Mouse (Mus musculus) ES-E14 (cell line): ENCODE measurements around the gene Nectin1. TPM values are rescaled to one million over a fixed set of nuclear protein-coding genes. Genes with fewer than 3 reads are reported as not detected.

ENCODE experiments used
- DNase-seq: peaks from one replicate; pipeline ENCODE4 v3.0.0-alpha.2; 2013; ENCODE audit warnings: low read depth, low spot score
- H3K27ac ChIP-seq: 2 replicates; pipeline ENCODE4 v1.5.1; 2012; ENCODE audit warnings: low read depth, mild to moderate bottlenecking, low read length, moderate library complexity, mixed read lengths; ENCODE audit not compliant: poor library complexity, insufficient read depth, severe bottlenecking
- H3K36me3 ChIP-seq: 2 replicates; pipeline ENCODE4 v1.6.1; 2012; ENCODE audit warnings: mild to moderate bottlenecking, low read length, moderate library complexity, mixed read lengths; ENCODE audit not compliant: control insufficient read depth, poor library complexity, insufficient read depth, severe bottlenecking
- H3K4me1 ChIP-seq, 2 experiments: fragments of 150-350 bp in 1 of 2; sonication (generic) in 1 of 2; 2 replicates each; pipeline ENCODE4 v1.6.1; 2012; ENCODE audit warnings: low read length in 2 of 2, mild to moderate bottlenecking in 1 of 2, mixed read lengths in 1 of 2; ENCODE audit not compliant: control insufficient read depth in 2 of 2, insufficient read depth in 2 of 2, poor library complexity in 1 of 2
- H3K4me3 ChIP-seq, 2 experiments: fragments of 150-350 bp in 1 of 2; sonication (generic) in 1 of 2; 2 replicates each; pipeline ENCODE4 v1.5.1; 2012; ENCODE audit warnings: low read length in 2 of 2, low read depth in 1 of 2, mild to moderate bottlenecking in 1 of 2, mixed read lengths in 1 of 2; ENCODE audit not compliant: insufficient read depth in 1 of 2, poor library complexity in 1 of 2, severe bottlenecking in 1 of 2
- H3K9ac ChIP-seq: 2 replicates; pipeline ENCODE4 v1.6.1; 2012; ENCODE audit warnings: low read depth, mild to moderate bottlenecking, low read length, mixed read lengths; ENCODE audit not compliant: poor library complexity, insufficient read depth, severe bottlenecking
- H3K9me3 ChIP-seq: fragments of 150-350 bp; sonication (generic); 2 replicates; pipeline ENCODE4 v1.6.1; 2012; ENCODE audit warnings: low read depth, mild to moderate bottlenecking, low read length; ENCODE audit not compliant: control insufficient read depth, insufficient read depth
- CHD2 ChIP-seq: IDR thresholded peaks from 2 replicates; pipeline ENCODE4 v1.6.1; 2014; ENCODE audit warnings: mild to moderate bottlenecking, low read depth, low read length, inconsistent platforms
- HCFC1 ChIP-seq: IDR thresholded peaks from 2 replicates; pipeline ENCODE4 v1.6.1; 2012; ENCODE audit warnings: low read length, inconsistent platforms, borderline replicate concordance; ENCODE audit not compliant: insufficient read depth
- MAFK ChIP-seq: IDR thresholded peaks from 2 replicates; pipeline ENCODE4 v1.6.1; 2014; ENCODE audit warnings: mild to moderate bottlenecking, low read depth, low read length, inconsistent platforms; ENCODE audit not compliant: insufficient read depth
- ZC3H11A ChIP-seq: IDR thresholded peaks from 2 replicates; pipeline ENCODE4 v1.6.1; 2012; ENCODE audit warnings: low read depth, mild to moderate bottlenecking, inconsistent platforms, low read length, borderline replicate concordance
- ZNF384 ChIP-seq: IDR thresholded peaks from 2 replicates; pipeline ENCODE4 v1.6.1; 2012; ENCODE audit warnings: low read depth, low read length, inconsistent platforms
- in situ Hi-C, 2 experiments: fragments of 600-800 bp; cut with MboI; formaldehyde crosslinking; loops; one replicate each; pipeline ENCODE4 v1.15.1; 2025; ENCODE audit warnings: low sequenced_read_pairs in 2 of 2, inconsistent platforms in 1 of 2; ENCODE audit not compliant: unreplicated experiment in 2 of 2
- total RNA-seq: library from RNA; depleted of rRNA; stranded (reverse); fragments of 300-350 nt; gene quantifications from 2 replicates; pipeline ENCODE4 v1.2.3, GENCODE M21; 2012

The Nectin1 gene
- total RNA-seq, 1 experiment: 12.9 TPM

DNA sequence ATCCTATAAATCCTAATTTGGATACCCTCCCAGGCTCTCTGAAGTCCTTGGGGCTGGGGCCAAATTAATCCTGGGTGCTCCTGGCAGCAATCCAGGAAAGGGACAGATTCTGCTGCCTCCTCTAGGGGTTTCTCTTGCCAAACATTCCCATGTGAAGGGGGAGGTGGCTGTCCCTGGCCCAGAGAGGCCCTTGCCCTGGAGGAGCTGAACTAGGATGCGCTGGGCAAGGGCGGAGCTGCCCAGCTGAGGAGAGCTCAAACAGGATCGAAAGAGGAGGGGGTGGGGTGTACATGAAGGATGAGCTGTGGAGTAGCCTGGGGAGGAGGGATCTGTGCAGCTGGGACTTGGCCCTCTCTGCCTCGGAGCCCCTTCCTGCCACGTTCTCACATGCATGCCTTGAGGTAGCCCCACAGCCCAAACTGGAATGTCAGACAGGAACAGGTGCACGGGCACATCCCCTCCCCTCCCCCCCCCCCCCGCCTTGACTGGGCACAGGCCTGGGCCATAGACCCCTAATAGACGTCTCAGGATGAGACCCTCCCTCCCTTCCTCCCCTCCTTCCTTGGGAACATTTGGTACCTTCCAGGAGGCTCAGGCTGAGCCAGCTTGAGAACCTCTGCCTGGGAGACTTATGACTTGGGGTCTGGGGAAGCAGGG is 99.3 kb downstream of the Nectin1 start:
- Histone ChIP-seq H3K4me1 (peaks cover 6 to 23% of the 10 kb centered on the region in 2 experiments; a peak in 3 of 4 replicates), H3K9ac (no peak overlapping the region), H3K9me3 (no peaks in the 10 kb centered on the region), H3K4me3 (no peak overlapping the region; a peak in 1 of 4 replicates), H3K36me3 (no peaks in the 10 kb centered on the region), H3K27ac (no peak overlapping the region)
- DNase-seq: no peak
- no peak for TF ChIP-seq HCFC1
- in situ Hi-C loops: no loop called here

DNA sequence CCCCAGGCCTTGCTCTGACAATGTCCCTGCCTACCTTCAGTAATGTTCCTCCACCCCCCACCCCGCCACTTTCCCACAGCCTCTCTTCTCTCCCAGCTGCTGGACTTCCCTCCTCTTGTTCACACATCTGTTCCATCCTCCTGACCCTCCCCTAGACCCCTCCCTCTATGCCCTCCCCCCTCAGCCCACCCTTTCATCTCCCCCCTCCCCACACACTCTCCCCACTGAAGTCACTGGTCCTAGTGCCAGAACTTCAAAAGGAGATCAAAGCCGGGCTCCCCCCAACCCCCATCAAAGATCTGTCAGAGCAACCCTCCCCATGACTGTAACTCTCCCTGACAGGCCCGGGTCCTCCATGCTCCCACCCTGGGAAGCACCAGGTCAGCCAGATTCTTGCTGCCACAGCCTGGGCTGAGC is 99.9 kb downstream of the Nectin1 start:
- in situ Hi-C loops: no loop called here
- Histone ChIP-seq H3K4me3 (no peak overlapping the region), H3K9ac (no peak overlapping the region), H3K36me3 (no peaks in the 10 kb centered on the region), H3K4me1 (peaks cover 6 to 23% of the 10 kb centered on the region in 2 experiments; a peak in 3 of 4 replicates), H3K9me3 (no peaks in the 10 kb centered on the region), H3K27ac (no peak overlapping the region)
- TF ChIP-seq HCFC1 (no peak), ZNF384 (no peak), CHD2 (no peak), ZC3H11A (no peak), MAFK (no peak)
- no peak for DNase-seq

DNA sequence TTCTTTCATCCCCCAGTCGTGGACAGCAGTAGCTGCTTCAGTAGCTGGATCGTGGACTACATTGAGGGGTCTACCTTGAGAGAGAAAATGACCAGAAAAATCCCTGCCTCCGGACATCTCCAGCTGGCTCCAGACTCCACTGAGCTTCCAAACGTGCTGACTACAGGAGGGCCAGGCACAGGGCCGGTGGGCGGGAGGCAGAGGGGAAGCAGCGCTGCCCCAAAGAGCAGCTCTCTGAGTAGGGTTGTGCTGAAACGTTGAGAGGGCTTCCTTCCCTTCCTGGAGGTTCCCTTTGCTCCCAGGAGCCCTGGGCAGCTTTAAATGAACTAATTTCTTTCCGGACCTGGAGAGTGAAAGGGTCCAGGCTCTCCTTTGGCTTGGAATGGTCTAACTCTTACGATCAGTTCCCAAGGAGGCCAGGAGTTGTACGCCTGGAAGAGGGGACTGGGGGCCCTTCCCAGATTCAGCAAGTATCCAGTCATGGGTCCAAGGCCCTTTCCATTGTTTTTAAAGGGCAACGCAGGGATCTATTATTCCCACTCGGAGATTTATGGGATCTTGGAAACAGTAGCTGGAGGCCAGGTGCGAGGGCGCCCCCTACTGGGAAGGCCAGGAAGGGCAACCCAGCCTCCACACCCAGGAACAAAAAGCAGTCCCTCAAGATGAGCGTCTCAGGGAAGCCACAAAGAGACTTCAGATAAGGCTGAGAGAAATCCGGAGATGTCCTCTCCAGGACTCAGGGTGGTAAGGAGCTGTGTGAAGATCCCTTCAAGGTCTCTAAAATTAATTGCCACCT is 102.1 kb downstream of the Nectin1 start:
- peak overlapping the region; percentile 10; the same call in 1 of the 2 replicates for H3K9ac ChIP-seq
- H3K4me3 ChIP-seq: peak overlapping the region; percentile 13 to 56; a peak in 3 of 4 replicates
- H3K27ac ChIP-seq: no peak overlapping the region
- in situ Hi-C loops: no loop called here
- peaks cover 6 to 23% of the 10 kb centered on the region in 2 experiments; a peak in 3 of 4 replicates for H3K4me1 ChIP-seq
- no peak for TF ChIP-seq MAFK
- TF ChIP-seq ZC3H11A: no peak; the same call in 1 of the 2 replicates
- no peak for TF ChIP-seq HCFC1
- no peaks in the 10 kb centered on the region for H3K9me3 ChIP-seq
- H3K36me3 ChIP-seq: no peaks in the 10 kb centered on the region
- DNase-seq: peak; percentile 61

DNA sequence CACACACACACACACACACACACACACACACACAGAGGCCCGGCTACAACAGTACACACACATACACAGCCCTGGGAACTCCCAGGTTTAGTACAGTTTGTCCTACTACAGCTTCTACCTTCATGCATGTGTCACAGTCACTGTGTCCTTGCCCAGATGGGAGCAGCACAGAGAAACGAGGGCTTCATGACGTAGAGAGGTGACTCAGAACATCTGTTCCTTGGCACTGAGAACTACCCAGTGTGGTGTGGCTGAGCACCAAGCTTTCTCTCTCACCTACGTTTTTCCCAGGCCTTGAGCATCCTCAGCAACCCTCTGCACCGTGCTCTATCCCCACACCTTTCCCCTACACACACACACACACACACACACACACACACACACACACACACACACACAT is 104.1 kb downstream of the Nectin1 start:
- no peak for TF ChIP-seq ZNF384
- TF ChIP-seq HCFC1: no peak
- TF ChIP-seq ZC3H11A: no peak
- TF ChIP-seq MAFK: no peak
- TF ChIP-seq CHD2: no peak
- in situ Hi-C loops: no loop called here
- DNase-seq: no peak

More for the DNA sequence above, 104.1 kb downstream of the Nectin1 start:
- Histone ChIP-seq H3K36me3 (no peaks in the 10 kb centered on the region), H3K4me1 (peaks cover 6 to 26% of the 10 kb centered on the region in 2 experiments; a peak in 3 of 4 replicates), H3K9me3 (no peaks in the 10 kb centered on the region), H3K9ac (no peak overlapping the region), H3K27ac (no peak overlapping the region), H3K4me3 (no peak overlapping the region)
